Mouse (Mus musculus) spleen, adult 2 months (tissue): Measurements from ENCODE around the gene Hfe.

Experiments used
- CTCF ChIP-seq: fragments of 200-500 bp; IDR thresholded peaks from 2 replicates; pipeline ENCODE4 v1.5.1; 2011; ENCODE audit warnings: mild to moderate bottlenecking, inconsistent platforms; ENCODE audit not compliant: insufficient read depth, insufficient read length, insufficient replicate concordance; ENCODE audit errors: extremely low read depth
- POLR2A ChIP-seq: fragments of 200-500 bp; IDR thresholded peaks from 2 replicates; pipeline ENCODE4 v1.6.1; 2011; ENCODE audit warnings: low read depth, low read length, inconsistent platforms

DNA sequence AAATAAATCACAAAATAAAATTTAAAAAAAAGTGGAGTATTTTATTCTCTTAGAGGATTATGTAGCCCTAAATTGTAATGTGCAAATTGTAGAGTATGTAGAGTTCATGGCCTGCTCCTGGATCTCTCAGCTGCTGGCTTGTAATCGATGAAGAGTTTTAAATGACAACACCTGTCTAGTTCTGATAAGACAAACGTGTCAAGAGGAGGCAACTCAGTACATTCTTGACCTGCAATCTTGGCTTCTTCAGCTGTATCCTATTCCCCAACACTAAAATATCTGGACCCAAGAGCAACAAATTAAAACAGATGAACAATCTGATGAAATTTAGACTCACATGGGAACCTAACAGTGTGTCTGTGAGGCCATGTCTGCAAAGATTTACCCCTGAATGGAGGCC is 21.2 kb downstream of the Hfe start:
- TF ChIP-seq CTCF (no peak), POLR2A (no peak)
